Mouse (Mus musculus) liver, adult 2 months (tissue): Measurements from ENCODE around the gene Gm20716. TPM values are rescaled to one million over a fixed set of nuclear protein-coding genes. Genes with fewer than 3 reads are reported as not detected.

Source experiments
- DNase-seq: peaks from one replicate; pipeline ENCODE4 v3.0.0-alpha.2; 2011; ENCODE audit warnings: low read depth, low spot score; ENCODE audit errors: extremely low read depth
- H3K27ac ChIP-seq: fragments of 200-500 bp; replicated peaks from 2 replicates; pipeline ENCODE4 v1.5.1; 2012; ENCODE audit warnings: low read depth, mild to moderate bottlenecking, control low read depth, inconsistent platforms, low read length; ENCODE audit not compliant: insufficient read depth
- H3K27me3 ChIP-seq: fragments of 200-500 bp; 2 replicates; pipeline ENCODE4 v1.6.1; 2012; ENCODE audit warnings: mild to moderate bottlenecking, moderate library complexity, low read length, inconsistent platforms; ENCODE audit not compliant: control insufficient read depth, insufficient read depth
- H3K36me3 ChIP-seq: fragments of 200-500 bp; 2 replicates; pipeline ENCODE4 v1.6.1; 2012; ENCODE audit warnings: low read length, inconsistent platforms; ENCODE audit not compliant: control insufficient read depth, insufficient read depth
- H3K4me1 ChIP-seq: fragments of 200-500 bp; 2 replicates; pipeline ENCODE4 v1.6.1; 2011; ENCODE audit warnings: low read length; ENCODE audit not compliant: control insufficient read depth, insufficient read depth
- H3K4me3 ChIP-seq: fragments of 200-500 bp; 2 replicates; pipeline ENCODE4 v1.5.1; 2011; ENCODE audit warnings: low read depth, mild to moderate bottlenecking, control low read depth, low read length, moderate library complexity; ENCODE audit not compliant: insufficient read depth
- H3K79me2 ChIP-seq: fragments of 200-500 bp; 2 replicates; pipeline ENCODE4 v1.6.1; 2012; ENCODE audit warnings: inconsistent platforms, mild to moderate bottlenecking, low read length, moderate library complexity; ENCODE audit not compliant: control insufficient read depth, insufficient read depth
- H3K9ac ChIP-seq: fragments of 200-500 bp; 2 replicates; pipeline ENCODE4 v1.6.1; 2012; ENCODE audit warnings: low read depth, mild to moderate bottlenecking, control low read depth, inconsistent platforms, low read length
- CTCF ChIP-seq: fragments of 200-500 bp; IDR thresholded peaks from 2 replicates; pipeline ENCODE4 v1.5.1; 2011; ENCODE audit warnings: low read depth, low read length, control low read depth
- POLR2A ChIP-seq: fragments of 200-500 bp; IDR thresholded peaks from 2 replicates; pipeline ENCODE4 v1.6.1; 2011; ENCODE audit warnings: low read length, control low read depth; ENCODE audit not compliant: insufficient read depth; ENCODE audit errors: extremely low read depth
- WGBS: fragments of 180-500 bp; shearing (Covaris S2); methylation state at CpG from one replicate; pipeline ENCODE4 v1.1.7; 2018; 5-methylcytosine and 5-hydroxymethylcytosine counted together
- polyA plus RNA-seq: library from polyadenylated mRNA; depleted of rRNA; stranded (reverse); fragments of >200 nt; gene quantifications from 2 replicates; pipeline ENCODE4 v1.2.3, GENCODE M21; 2012
- total RNA-seq: library from RNA; depleted of rRNA; stranded (reverse); fragments of >200 nt; gene quantifications from 2 replicates; pipeline ENCODE4 v1.2.3, GENCODE M21; 2014

Gm20716 gene
- total and polyA plus RNA-seq, 2 experiments: 2.3 to 26.4 TPM

DNA sequence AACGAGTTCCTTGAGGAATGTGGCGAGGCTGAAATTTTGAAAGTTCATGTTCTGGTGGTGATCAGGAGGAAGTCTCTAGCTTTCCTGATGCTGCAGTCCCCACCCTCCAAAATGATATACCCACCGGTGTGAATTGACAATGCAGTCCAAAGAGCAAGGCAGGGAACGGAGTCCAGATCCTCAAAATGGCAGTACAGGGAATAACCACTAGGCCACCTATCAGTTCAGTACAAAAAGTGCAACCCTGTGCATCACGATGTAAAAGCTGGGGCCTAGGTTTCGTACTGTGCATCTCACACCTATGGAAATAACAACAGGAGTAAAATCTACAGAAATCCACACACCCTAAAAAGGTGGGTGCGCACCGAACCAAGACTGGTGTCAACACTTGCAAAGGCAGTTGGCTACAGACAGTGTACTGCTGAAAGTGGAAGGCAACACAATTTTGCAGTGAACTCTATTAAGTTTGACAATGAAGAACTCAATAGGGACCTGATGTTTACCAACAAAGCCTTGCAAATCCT is 25.6 kb downstream of the Gm20716 start:
- 65% methylated on average over 8 of the region's 8 CpGs for WGBS
- Histone ChIP-seq H3K36me3 (peaks cover 12% of the 10 kb centered on the region), H3K9ac (no peak overlapping the region)

DNA sequence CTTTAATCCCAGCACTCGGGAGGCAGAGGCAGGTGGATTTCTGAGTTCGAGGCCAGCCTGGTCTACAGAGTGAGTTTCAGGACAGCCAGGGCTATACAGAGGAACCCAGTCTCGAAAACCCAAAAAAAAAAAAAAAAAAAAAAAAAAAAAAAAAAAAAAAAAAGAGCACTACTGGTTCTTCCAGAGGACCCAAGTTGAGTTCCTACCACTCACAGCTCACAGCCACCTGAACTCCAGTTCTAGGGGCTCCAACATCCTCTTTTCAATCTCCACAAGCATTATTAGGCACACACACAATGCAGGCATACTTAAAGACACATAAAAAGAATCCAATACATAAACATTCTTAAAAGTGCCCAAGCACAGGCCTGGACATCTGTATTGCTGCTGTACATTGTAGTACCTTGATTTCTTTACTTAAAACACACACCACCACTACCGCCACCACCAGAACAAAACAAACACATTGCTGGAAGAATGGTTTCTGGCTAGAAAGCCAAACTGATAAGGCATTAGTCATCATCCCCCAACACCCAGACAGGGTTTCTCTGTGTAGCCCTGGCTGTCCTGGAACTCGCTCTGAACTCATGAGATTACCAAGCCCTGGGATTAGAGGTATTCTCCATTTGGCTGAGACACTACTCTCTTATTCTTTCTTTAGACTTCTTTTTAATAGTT is 30.0 kb downstream of the Gm20716 start:
- Histone ChIP-seq H3K4me3 (no peak overlapping the region), H3K27me3 (no peaks in the 10 kb centered on the region), H3K9ac (peak overlapping the region; percentile 24; the same call in 1 of the 2 replicates), H3K79me2 (peaks cover 47% of the 10 kb centered on the region), H3K4me1 (peaks cover 43% of the 10 kb centered on the region), H3K36me3 (peaks cover 18% of the 10 kb centered on the region), H3K27ac (peak overlapping the region; percentile 70)
- 46% methylated on average over 4 of the region's 5 CpGs for WGBS
- TF ChIP-seq CTCF: no peak
- TF ChIP-seq POLR2A: no peak
- DNase-seq: peak; percentile 68

More for the DNA sequence above, 25.6 kb downstream of the Gm20716 start:
- H3K27me3 ChIP-seq: no peaks in the 10 kb centered on the region
- no peak overlapping the region for H3K27ac ChIP-seq
- DNase-seq: no peak
- H3K79me2 ChIP-seq: peaks cover 40% of the 10 kb centered on the region
- H3K4me3 ChIP-seq: no peak overlapping the region
- TF ChIP-seq CTCF: no peak
- H3K4me1 ChIP-seq: peaks cover 32% of the 10 kb centered on the region

- TF ChIP-seq POLR2A: no peak
- TF ChIP-seq CTCF: no peak
- H3K4me1 ChIP-seq: peaks cover 37% of the 10 kb centered on the region
- H3K4me3 ChIP-seq: no peak overlapping the region; the same call in 1 of the 2 replicates
- 31% methylated on average over 4 of the region's 4 CpGs for WGBS
- peaks cover 17% of the 10 kb centered on the region for H3K36me3 ChIP-seq
- H3K27ac ChIP-seq: peak overlapping the region; percentile 70
- DNase-seq: peak; percentile 43
- H3K9ac ChIP-seq: peak overlapping the region; percentile 24
- H3K27me3 ChIP-seq: no peaks in the 10 kb centered on the region
- H3K79me2 ChIP-seq: peaks cover 45% of the 10 kb centered on the region
These were observed 30.7 kb downstream of the Gm20716 start for GRCm38 (mm10) chr2:168199476-168199875.

GRCm38 (mm10) chr2:168198421-168198820 is 31.7 kb downstream of the Gm20716 start:
- Histone ChIP-seq H3K4me1 (peaks cover 37% of the 10 kb centered on the region), H3K27me3 (no peaks in the 10 kb centered on the region), H3K79me2 (peaks cover 50% of the 10 kb centered on the region), H3K36me3 (peaks cover 14% of the 10 kb centered on the region), H3K27ac (peak overlapping the region; percentile 47; the same call in 1 of the 2 replicates), H3K4me3 (no peak overlapping the region), H3K9ac (no peak overlapping the region)
- 33% methylated on average over 1 of the region's 1 CpGs for WGBS
- peak; percentile 62 for DNase-seq
- TF ChIP-seq POLR2A (no peak), CTCF (no peak)

DNA sequence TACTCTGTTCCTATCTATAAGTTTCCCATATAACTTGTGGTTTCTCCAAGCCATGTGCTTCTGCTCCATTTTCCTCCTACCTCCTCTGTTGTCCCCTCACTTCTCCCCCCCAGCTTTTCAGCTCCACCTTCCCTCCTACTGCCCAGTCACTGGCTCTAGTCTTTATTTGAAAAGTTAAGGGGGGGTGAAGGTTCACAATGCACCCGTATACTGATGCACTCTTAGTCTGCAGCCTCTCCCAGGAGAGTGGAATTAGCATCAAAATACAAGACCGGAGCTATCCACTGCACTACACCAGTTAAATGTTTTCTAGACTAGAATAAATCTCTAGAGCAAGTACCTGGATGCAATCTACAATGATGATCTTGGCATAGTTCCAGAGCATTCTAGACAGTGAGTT is 34.4 kb downstream of the Gm20716 start:
- DNase-seq: no peak
- Histone ChIP-seq H3K4me1 (peaks cover 32% of the 10 kb centered on the region), H3K9ac (no peak overlapping the region), H3K36me3 (peaks cover 13% of the 10 kb centered on the region), H3K79me2 (peaks cover 64% of the 10 kb centered on the region), H3K27ac (no peak overlapping the region), H3K4me3 (no peak overlapping the region), H3K27me3 (no peaks in the 10 kb centered on the region)
- TF ChIP-seq POLR2A (no peak), CTCF (no peak)
- 40% methylated on average over 2 of the region's 2 CpGs for WGBS

DNA sequence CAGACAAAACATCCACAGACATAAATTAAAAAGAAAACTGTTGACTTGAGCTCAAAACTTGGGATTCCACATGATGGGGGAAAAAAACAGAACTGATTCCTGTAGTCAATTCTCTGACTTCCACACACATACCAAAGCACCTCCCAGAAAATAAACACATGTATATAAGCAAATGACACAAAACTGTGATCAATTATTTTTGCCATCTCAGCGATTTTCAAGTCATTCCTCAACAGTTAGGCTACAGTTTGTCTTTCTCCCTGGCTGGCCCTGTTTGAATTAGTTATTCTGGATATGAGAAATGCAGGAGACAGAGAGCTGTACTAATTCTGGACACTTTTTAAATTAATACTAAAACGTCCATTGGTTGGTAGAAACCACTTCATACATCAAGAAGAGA is 36.5 kb downstream of the Gm20716 start:
- Histone ChIP-seq H3K4me1 (peaks cover 18% of the 10 kb centered on the region), H3K9ac (no peak overlapping the region), H3K4me3 (no peak overlapping the region), H3K27ac (no peak overlapping the region), H3K79me2 (peaks cover 64% of the 10 kb centered on the region; the same call in 1 of the 2 replicates), H3K36me3 (peaks cover 13% of the 10 kb centered on the region), H3K27me3 (no peaks in the 10 kb centered on the region)
- no peak for DNase-seq
- TF ChIP-seq CTCF (no peak), POLR2A (no peak)
- WGBS: 48% methylated on average over 2 of the region's 2 CpGs
